Comparison of ENCODE assay signal across 8 mouse cellular contexts in genomic region chr11:69090367-69090766, GRCm38 (mm10). TPM values are rescaled to one million over a fixed set of nuclear protein-coding genes. Genes with fewer than 3 reads are reported as not detected.
DNase-seq lines count a peak whose midpoint lies in the region; ATAC-seq and TF ChIP-seq lines count a peak whose summit lies in the region.

No protein-coding gene starts in this region.

- peaks cover 22% of the 10 kb centered on the region; the same call in 1 of the 2 replicates for H3K36me3 ChIP-seq in lung, embryonic 15.5 days
- H3K36me3 ChIP-seq in limb, embryonic 12.5 days, result peaks cover 34% of the 10 kb centered on the region
- H3K36me3 ChIP-seq in stomach, embryonic 14.5 days (ENCODE audit: control insufficient read depth, insufficient read depth, low read length), result peaks cover 24% of the 10 kb centered on the region
- peaks cover 5% of the 10 kb centered on the region for H3K36me3 ChIP-seq in thymus, adult 2 months (ENCODE audit: control insufficient read depth, insufficient read depth, low read length)

- peak overlapping the region; percentile 100 for H3K9ac ChIP-seq in lung, embryonic 15.5 days
- H3K9ac ChIP-seq in limb, embryonic 12.5 days (replicated peaks), result peak overlapping the region; percentile 99; the same call in 1 of the 2 replicates
- no peak overlapping the region for H3K9ac ChIP-seq in stomach, embryonic 14.5 days (replicated peaks; ENCODE audit: low read depth, low read length)

- no peak for TF ChIP-seq CTCF in thymus, adult 2 months (IDR thresholded peaks at IDR 0.05; ENCODE audit: borderline replicate concordance, control insufficient read depth, extremely low read depth, insufficient read depth, low read length, poor library complexity)

- ATAC-seq in cerebellum, adult (ENCODE audit: insufficient number of reproducible peaks, low FRiP score, low TSS enrichment), result no peak
- ATAC-seq in lung, embryonic 15.5 days (ENCODE audit: borderline replicate concordance, extremely low read depth, low FRiP score, low TSS enrichment), result no peak
- no peak for ATAC-seq in limb, embryonic 12.5 days (ENCODE audit: insufficient number of reproducible peaks, insufficient read depth, low FRiP score, low TSS enrichment, low read depth)
- no peak for ATAC-seq in stomach, embryonic 14.5 days (ENCODE audit: insufficient number of reproducible peaks, insufficient read depth, low FRiP score, low read depth)
- ATAC-seq in megakaryocyte progenitor cell, adult 5-6 weeks (replicated peaks; ENCODE audit: poor library complexity), result no peak

- H3K27ac ChIP-seq in lung, embryonic 15.5 days, result peak overlapping the region; percentile 30
- H3K27ac ChIP-seq in limb, embryonic 12.5 days, result no peak overlapping the region
- H3K27ac ChIP-seq in stomach, embryonic 14.5 days (ENCODE audit: low read length), result peak overlapping the region; percentile 22; the same call in 1 of the 2 replicates
- H3K27ac ChIP-seq in thymus, adult 2 months (ENCODE audit: control insufficient read depth, insufficient read depth, low read length), result no peak overlapping the region

- peak overlapping the region; percentile 86 for H3K4me2 ChIP-seq in lung, embryonic 15.5 days
- H3K4me2 ChIP-seq in limb, embryonic 12.5 days, result peak overlapping the region; percentile 98
- peak overlapping the region; percentile 74 for H3K4me2 ChIP-seq in stomach, embryonic 14.5 days (replicated peaks; ENCODE audit: low read depth, low read length)

- no peaks in the 10 kb centered on the region for H3K27me3 ChIP-seq in lung, embryonic 15.5 days
- no peaks in the 10 kb centered on the region for H3K27me3 ChIP-seq in limb, embryonic 12.5 days
- no peaks in the 10 kb centered on the region for H3K27me3 ChIP-seq in stomach, embryonic 14.5 days (ENCODE audit: control insufficient read depth, insufficient read depth, low read length)
- H3K27me3 ChIP-seq in thymus, adult 2 months (ENCODE audit: control insufficient read depth, insufficient read depth, low read length), result no peaks in the 10 kb centered on the region

- no peaks in the 10 kb centered on the region for H3K9me3 ChIP-seq in lung, embryonic 15.5 days
- no peaks in the 10 kb centered on the region for H3K9me3 ChIP-seq in limb, embryonic 12.5 days
- no peaks in the 10 kb centered on the region for H3K9me3 ChIP-seq in stomach, embryonic 14.5 days (ENCODE audit: control insufficient read depth, low read depth, low read length)

- TF ChIP-seq POLR2A in thymus, adult 2 months (IDR thresholded peaks at IDR 0.05; ENCODE audit: control insufficient read depth, extremely low read depth, insufficient read depth, low read length, poor library complexity), result no peak

- WGBS in lung, embryonic 15.5 days, result 38% methylated on average over 6 of the region's 6 CpGs
- 64% methylated on average over 6 of the region's 6 CpGs for WGBS in limb, embryonic 12.5 days
- WGBS in stomach, embryonic 14.5 days, result 48% methylated on average over 6 of the region's 6 CpGs
- 88% methylated on average over 6 of the region's 6 CpGs for WGBS in thymus, adult 2 months

- H3K4me3 ChIP-seq in lung, embryonic 15.5 days, result peak overlapping the region; percentile 96; the same call in 1 of the 2 replicates
- H3K4me3 ChIP-seq in limb, embryonic 12.5 days (replicated peaks), result peak overlapping the region; percentile 97; the same call in 1 of the 2 replicates
- H3K4me3 ChIP-seq in stomach, embryonic 14.5 days (ENCODE audit: low read depth, low read length), result no peak overlapping the region
- H3K4me3 ChIP-seq in thymus, adult 2 months (ENCODE audit: control insufficient read depth, insufficient read depth, low read length), result no peak overlapping the region

- peak; percentile 56 for DNase-seq in cerebellum, adult 11-12 months
- no peak for DNase-seq in lung, postnatal 36 days
- no peak for DNase-seq in thymus, adult 2 months

- peaks cover 33% of the 10 kb centered on the region for H3K4me1 ChIP-seq in lung, embryonic 15.5 days
- peaks cover 40% of the 10 kb centered on the region for H3K4me1 ChIP-seq in limb, embryonic 12.5 days (replicated peaks)
- peaks cover 31% of the 10 kb centered on the region for H3K4me1 ChIP-seq in stomach, embryonic 14.5 days (ENCODE audit: control insufficient read depth, insufficient read depth, low read length)
- H3K4me1 ChIP-seq in thymus, adult 2 months (replicated peaks; ENCODE audit: control insufficient read depth, insufficient read depth, low read length), result peaks cover 19% of the 10 kb centered on the region

RNA-seq across cellular contexts. Expression of gene Vamp2, which starts 2.1 kb away (rescaled TPM):
- 61.6 and 66.6 TPM in 2 replicates for polyA plus RNA-seq in lung, embryonic 15.5 days (2015; fragmentation: Nextera tagmentation; extraction: Ambion mirVana)
- 68.0 and 79.5 TPM in 2 replicates for polyA plus RNA-seq in limb, embryonic 12.5 days (2016; fragmentation: Nextera tagmentation; extraction: Ambion mirVana)
- 104 and 107 TPM in 2 replicates for polyA plus RNA-seq in stomach, embryonic 14.5 days (2014; fragmentation: Nextera tagmentation; extraction: Ambion mirVana)
- 159 and 175 TPM in 2 replicates for polyA plus RNA-seq in thymus, adult 2 months (2012; rRNA removed)
- total RNA-seq in megakaryocyte progenitor cell, adult 5-6 weeks (2015), result 36.6 and 41.2 TPM in 2 replicates
- total RNA-seq in megakaryocyte progenitor cell, adult 5-6 weeks (2017), result 8.2 and 12.8 TPM in 2 replicates

RNA-seq across cellular contexts. Expression of gene Per1, which starts 4.7 kb away (rescaled TPM):
- polyA plus RNA-seq in lung, embryonic 15.5 days (2015; fragmentation: Nextera tagmentation; extraction: Ambion mirVana), result 21.7 and 24.0 TPM in 2 replicates
- polyA plus RNA-seq in limb, embryonic 12.5 days (2016; fragmentation: Nextera tagmentation; extraction: Ambion mirVana), result 7.2 and 10.4 TPM in 2 replicates
- polyA plus RNA-seq in stomach, embryonic 14.5 days (2014; fragmentation: Nextera tagmentation; extraction: Ambion mirVana), result 10.5 and 15.1 TPM in 2 replicates
- 28.0 and 29.6 TPM in 2 replicates for polyA plus RNA-seq in thymus, adult 2 months (2012; rRNA removed)
- 8.3 and 8.8 TPM in 2 replicates for total RNA-seq in megakaryocyte progenitor cell, adult 5-6 weeks (2015)
- total RNA-seq in megakaryocyte progenitor cell, adult 5-6 weeks (2017), result 4.0 and 4.8 TPM in 2 replicates

RNA-seq across cellular contexts. Expression of gene Tmem107, which starts 19.8 kb away (rescaled TPM):
- 69.3 and 71.1 TPM in 2 replicates for polyA plus RNA-seq in lung, embryonic 15.5 days (2015; fragmentation: Nextera tagmentation; extraction: Ambion mirVana)
- 39.5 and 41.0 TPM in 2 replicates for polyA plus RNA-seq in limb, embryonic 12.5 days (2016; fragmentation: Nextera tagmentation; extraction: Ambion mirVana)
- polyA plus RNA-seq in stomach, embryonic 14.5 days (2014; fragmentation: Nextera tagmentation; extraction: Ambion mirVana), result 59.4 and 59.8 TPM in 2 replicates
- 31.1 and 33.0 TPM in 2 replicates for polyA plus RNA-seq in thymus, adult 2 months (2012; rRNA removed)
- total RNA-seq in megakaryocyte progenitor cell, adult 5-6 weeks (2015), result 18.6 and 23.4 TPM in 2 replicates
- total RNA-seq in megakaryocyte progenitor cell, adult 5-6 weeks (2017), result 23.9 and 40.6 TPM in 2 replicates

RNA-seq across cellular contexts. Expression of gene Hes7, which starts 29.8 kb away (rescaled TPM):
- polyA plus RNA-seq in lung, embryonic 15.5 days (2015; fragmentation: Nextera tagmentation; extraction: Ambion mirVana), result 0.52 and 0.60 TPM in 2 replicates
- 0.56 and 0.74 TPM in 2 replicates for polyA plus RNA-seq in limb, embryonic 12.5 days (2016; fragmentation: Nextera tagmentation; extraction: Ambion mirVana)
- polyA plus RNA-seq in stomach, embryonic 14.5 days (2014; fragmentation: Nextera tagmentation; extraction: Ambion mirVana), result 0.39 and 0.54 TPM in 2 replicates
- polyA plus RNA-seq in thymus, adult 2 months (2012; rRNA removed), result 0.69 and 1.1 TPM in 2 replicates
- not detected in 2 replicates for total RNA-seq in megakaryocyte progenitor cell, adult 5-6 weeks (2015)
- total RNA-seq in megakaryocyte progenitor cell, adult 5-6 weeks (2017), result not detected in 2 replicates

RNA-seq across cellular contexts. Expression of gene Borcs6, which starts 30.9 kb away (rescaled TPM):
- 9.1 and 10.3 TPM in 2 replicates for polyA plus RNA-seq in lung, embryonic 15.5 days (2015; fragmentation: Nextera tagmentation; extraction: Ambion mirVana)
- polyA plus RNA-seq in limb, embryonic 12.5 days (2016; fragmentation: Nextera tagmentation; extraction: Ambion mirVana), result 9.2 and 10.0 TPM in 2 replicates
- polyA plus RNA-seq in stomach, embryonic 14.5 days (2014; fragmentation: Nextera tagmentation; extraction: Ambion mirVana), result 9.2 and 11.0 TPM in 2 replicates
- 18.0 TPM in 2 replicates for polyA plus RNA-seq in thymus, adult 2 months (2012; rRNA removed)
- total RNA-seq in megakaryocyte progenitor cell, adult 5-6 weeks (2015), result 6.2 and 7.6 TPM in 2 replicates
- total RNA-seq in megakaryocyte progenitor cell, adult 5-6 weeks (2017), result 6.6 and 6.7 TPM in 2 replicates

Comparison
In these comparisons a context has a peak if more than half of its experiments do, and no peak if none do; other contexts are left out.
1. H3K27ac ChIP-seq: peak in lung, embryonic 15.5 days (single experiment) and stomach, embryonic 14.5 days (single experiment); none in limb, embryonic 12.5 days (single experiment) and thymus, adult 2 months (single experiment).
2. H3K4me3 ChIP-seq: peak in lung, embryonic 15.5 days (single experiment) and limb, embryonic 12.5 days (single experiment); none in stomach, embryonic 14.5 days (single experiment) and thymus, adult 2 months (single experiment).
3. Peak in every context shown above with its lines, with median percentiles within 50 percentile points of each other: H3K4me2 ChIP-seq.